Mouse (Mus musculus) mouse trophoblast stem cell (cell line): ENCODE data around the gene Ubl3.

Source experiments
- in situ Hi-C, 2 experiments: fragments of 300-500 bp; cut with MseI, MboI; formaldehyde crosslinking; loops; 2 replicates in 1 of 2; 3 replicates in 1 of 2; pipeline ENCODE4 v1.15.1; 2025

Ubl3 gene

DNA sequence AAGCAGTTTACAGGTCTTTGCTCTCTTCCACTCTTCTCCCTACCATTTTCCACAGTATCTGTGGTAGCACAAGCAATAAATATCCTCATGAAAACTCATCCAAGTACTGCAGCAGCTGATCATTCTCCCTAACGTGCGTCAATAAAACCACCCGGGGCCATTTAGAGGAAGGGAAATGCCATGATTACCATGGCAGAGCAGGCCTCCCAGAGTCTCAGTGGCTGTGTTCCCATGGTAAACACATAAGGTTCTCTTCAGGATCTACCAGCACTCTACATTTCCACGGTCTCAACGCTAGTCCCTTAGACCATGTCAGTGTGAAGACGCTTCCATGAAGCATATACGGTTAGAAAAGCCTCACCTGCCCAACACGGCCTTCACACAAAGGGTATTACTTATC, 26.0 kb downstream of the Ubl3 start:
- in situ Hi-C loops = no loop called here

DNA sequence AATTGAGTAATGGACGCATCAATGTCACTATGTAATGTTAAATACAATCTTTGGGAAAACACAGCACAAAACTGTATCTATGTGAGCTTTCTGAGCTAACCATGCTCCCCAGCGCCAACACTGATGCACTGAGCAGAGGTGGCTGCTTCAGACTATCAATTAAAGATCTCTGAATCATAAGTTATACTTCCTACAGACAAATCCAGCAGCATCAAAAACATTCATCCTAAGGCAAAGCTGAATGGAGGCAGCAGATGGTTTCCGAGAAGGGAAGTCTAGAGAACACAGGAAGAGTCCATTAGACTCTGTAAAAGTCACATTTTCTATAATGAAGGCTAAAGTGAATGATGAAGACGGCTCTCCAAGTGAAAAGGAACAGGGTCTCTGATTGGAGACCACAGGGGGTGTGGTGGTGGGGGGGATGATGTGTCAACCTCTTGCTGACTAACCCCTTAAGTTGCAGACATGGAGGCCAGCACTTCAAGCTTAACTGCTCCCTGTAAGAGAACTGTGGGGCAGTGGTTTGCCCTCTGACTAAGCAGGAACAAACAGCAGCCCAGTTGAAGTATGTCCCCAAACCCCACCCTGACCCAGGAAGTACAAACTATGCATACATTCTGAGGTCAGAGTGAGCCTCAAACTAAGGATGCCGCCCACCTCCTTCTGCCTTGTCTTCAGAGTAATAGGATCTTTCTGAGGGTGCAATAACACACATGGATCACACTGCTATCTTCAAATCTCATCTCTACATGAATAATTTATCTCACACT, 29.2 kb downstream of the Ubl3 start:
- in situ Hi-C loops = no loop called here

DNA sequence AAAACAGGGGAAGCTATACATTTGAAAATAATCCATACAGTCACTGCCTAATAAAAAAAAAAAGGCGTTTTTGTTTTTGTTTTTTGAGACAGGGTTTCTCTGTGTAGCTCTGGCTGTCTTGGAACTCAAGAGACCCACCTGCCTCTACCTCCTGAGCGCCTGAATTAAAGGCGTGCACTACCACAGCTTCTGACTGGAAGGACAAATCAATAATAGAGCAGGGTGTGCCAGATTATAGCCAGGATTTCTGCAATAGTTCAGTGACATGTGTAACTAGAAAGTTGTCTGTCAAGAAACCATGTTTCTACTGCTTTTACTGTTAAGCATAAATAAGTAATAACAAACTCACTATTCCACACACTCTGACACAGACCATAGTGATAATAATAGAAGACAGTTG, 30.2 kb downstream of the Ubl3 start:
- in situ Hi-C loops = no loop called here

DNA sequence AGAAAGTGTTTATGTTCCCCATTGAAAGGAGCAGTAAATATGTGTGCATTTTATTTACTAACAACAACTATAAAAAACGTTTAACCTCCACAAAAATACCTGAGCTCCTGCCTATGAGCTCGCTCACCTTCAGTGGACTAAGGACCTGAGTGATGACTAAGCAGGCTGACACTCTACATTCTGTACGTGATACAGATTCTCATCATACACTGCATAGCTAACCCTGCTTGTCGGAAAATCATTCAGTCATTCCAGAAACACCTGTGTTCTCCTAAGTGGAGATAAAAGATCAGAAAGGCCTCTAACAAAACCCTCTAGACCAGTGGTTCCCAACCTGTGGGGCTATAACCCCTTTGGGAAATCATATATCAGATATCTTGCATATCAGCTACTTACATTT, 35.1 kb downstream of the Ubl3 start:
- in situ Hi-C loops = no loop called here

DNA sequence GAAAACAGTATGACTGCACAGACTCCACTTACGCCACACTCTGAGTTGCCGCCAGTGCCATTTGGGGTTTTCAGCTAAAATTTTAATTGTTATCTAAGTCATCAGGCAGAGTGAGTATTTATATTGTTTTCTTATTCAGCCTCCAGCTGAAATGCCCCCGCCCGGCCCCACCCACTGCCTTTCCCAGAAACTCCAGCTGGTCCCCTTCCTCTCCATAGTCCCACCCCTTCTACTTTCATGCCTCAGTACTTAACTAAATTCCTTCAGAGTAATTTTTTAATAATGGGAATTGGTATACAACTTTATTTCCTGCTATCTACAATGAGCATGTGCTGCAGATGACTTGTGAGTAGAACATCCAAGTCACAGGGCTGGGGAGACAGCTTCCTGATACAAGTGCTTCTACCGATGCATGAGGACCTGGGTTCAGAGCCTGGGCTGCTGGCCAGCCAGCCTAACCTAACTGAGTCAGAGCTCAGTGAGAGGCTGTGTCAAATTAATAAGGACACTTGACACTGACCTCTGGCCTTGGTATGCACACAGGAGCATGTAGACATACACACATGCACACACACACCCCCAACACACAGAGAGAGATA, 40.4 kb downstream of the Ubl3 start:
- in situ Hi-C loops = no loop called here

DNA sequence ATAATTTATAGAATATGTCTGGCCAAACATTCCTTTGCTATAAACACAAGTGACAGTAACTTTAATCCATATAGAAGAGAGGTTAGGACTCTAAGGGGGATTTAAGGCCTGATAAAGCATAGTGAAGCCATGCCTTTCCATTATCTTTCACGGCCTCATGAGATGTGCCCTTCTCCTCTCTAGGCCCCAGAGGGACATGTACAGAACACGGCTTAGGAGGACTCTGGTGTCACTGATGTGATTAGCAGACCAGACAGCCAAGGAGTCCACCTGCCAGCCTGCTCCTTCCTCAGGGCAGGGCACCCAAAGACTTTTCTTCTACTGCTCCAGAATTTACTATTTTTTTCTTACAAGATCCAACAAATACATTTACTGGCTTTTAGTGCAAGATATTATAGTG, 42.3 kb downstream of the Ubl3 start:
- in situ Hi-C loops = no loop called here

DNA sequence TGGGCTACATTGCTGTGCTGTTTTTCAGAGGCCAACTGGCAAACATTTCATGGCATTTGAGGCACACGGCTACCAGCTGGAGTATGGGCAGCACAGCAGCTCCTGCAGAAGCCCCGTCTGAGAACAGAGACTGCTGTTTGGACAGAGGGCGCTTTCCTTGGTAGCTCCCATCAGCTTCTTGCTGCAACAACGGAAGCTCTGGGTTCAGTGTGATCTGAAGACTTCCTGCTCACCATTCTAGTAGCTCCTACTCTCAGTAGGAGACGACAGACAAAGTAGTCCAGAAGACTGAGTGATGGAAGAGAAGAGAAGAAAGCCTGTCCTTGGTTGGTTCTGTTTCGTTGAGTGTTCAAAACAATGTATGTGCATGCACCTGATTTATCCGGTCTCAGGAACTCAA, 42.9 kb downstream of the Ubl3 start:
- in situ Hi-C loops = no loop called here

DNA sequence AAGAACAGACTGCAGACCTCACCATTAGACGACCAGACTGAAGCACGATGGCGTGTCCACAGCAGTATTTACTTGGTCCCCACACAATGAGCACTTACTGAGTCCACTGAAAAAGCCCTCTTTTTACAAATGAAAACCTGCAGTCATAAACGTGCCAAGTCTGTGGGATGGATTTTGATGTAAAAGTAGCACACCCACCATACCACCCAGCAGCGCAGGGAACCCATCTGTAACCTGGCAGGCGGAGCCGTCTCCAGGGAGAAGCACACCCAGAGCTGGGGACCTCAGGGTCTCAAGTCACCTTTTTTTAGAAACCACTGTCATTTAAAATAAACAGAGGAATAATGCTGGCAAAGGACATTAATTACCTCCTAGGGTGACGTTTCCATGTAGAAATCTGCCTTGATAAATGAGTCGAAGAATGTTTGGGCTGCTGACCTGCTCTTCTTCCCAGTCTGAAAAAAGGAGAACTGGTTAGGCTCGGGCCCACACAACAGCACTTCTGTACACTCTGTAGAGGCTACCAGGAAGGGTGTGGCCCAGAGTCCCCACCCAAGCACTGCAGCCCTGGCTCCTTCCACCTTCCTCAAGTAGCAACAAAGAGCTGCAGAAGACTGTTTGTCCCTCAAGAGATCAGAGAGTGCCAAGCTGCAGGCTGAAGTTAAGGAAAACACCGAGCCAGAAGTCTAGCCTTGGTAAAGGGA, 43.5 kb downstream of the Ubl3 start:
- in situ Hi-C loops = no loop called here

DNA sequence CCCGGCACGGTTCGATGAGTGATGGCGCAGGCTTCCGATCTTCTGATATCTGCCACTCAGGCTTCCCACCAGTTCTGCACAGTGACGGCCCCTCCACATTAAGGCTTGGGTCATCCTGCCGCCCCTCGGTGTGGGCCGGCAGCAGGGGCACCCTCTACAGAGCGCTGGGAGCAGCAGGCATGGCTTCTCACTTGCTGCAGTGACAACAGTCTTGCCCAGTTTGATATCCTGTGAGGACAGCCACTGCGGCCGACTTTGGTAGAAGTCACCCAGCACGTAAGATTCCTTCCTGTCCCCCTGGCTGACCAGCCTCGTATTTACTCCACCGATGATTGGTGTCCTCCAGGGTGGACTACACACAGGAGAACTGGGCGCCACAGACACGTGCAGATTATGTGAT, 47.2 kb downstream of the Ubl3 start:
- in situ Hi-C loops = no loop called here

DNA sequence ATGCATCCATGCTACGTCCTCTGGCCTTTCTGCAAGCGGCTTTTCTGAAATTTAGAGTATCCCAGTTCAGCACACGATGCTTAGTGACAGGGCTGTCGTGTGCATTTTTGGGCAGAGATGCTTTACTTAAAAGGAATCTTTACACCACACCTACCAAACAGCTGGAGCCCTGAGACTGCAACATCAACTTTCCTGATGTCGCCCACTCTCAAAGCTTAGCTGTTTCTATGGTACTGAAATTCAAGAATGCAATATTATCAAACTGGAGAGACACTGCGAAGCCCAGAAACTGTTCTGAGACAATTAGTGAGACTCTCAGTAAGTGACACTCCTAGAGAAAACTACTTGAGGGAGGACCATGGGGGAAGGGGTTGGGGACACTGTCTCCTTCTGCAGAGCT, 50.4 kb downstream of the Ubl3 start:
- in situ Hi-C loops = no loop called here

DNA sequence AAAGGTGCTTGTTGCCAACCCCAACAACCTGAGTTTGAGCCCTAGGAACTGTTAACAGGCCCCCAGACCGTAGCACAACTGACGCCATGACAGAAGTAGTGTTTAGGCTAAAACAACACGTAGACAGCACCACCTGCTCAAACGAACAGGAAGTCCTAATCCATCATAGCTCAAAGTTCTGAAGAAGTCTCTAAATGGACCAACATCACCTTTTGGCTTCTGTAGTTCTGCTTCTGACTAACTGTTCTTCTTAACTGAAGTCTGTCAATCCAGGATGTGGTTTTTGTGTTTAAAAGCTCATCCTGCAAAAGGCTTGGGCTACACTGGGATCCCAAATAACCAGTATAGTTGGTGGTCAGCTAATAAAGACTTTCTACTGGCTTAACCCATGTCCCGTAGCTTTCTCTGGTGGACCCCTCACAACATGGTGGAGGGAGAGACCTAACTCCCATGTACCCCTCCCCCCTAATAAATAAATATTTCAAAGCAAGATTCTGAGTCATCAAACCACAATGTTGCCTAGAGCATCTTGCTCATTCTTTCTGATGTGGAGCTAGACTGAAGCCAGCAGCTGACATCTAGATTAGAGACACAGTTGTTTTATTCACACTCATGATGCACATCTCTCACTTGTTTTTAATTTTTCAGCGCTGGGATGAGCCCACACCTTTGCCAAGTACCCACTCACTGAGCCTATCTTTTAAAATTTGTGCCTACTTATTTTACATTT, 51.2 kb downstream of the Ubl3 start:
- in situ Hi-C loops = no loop called here

DNA sequence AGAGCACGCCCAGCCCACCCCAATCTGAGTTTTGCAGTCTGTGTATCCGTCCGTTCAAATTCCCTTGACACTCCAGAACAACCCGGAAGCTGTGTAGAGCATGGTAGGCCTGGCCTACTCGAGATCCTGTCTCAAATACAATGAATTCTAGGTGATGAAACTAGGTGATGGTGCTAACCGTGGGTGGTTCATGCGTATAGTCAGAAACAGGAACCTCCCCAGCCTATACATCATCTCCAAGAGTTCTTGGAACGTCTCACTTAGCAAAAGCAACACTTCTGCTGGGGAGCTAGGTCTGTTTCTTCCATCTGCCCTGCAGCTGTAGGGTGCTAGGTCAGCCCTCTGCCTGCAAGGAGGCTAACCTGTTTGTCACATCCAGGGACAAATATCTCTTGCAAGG, 52.1 kb downstream of the Ubl3 start:
- in situ Hi-C loops = no loop called here

DNA sequence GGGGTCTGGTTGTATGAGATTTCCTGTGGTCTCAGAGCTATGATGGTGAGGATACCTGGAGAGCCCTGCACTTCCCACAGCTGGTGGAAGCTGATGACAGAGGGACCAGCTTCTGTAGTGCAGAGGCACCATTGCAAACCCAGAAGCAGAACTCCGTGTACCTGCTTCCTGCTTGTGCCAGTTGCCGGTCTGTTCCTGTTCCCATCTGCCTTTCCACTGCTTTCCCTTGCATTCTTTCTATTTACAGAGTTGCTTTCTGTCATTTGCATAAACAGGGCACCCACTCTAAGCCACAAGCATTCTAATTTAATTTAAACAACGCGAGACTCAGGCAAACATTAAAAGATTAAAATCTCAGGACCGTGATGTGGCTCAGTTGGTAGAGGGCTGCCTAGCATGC, 53.0 kb downstream of the Ubl3 start:
- in situ Hi-C loops = no loop called here

DNA sequence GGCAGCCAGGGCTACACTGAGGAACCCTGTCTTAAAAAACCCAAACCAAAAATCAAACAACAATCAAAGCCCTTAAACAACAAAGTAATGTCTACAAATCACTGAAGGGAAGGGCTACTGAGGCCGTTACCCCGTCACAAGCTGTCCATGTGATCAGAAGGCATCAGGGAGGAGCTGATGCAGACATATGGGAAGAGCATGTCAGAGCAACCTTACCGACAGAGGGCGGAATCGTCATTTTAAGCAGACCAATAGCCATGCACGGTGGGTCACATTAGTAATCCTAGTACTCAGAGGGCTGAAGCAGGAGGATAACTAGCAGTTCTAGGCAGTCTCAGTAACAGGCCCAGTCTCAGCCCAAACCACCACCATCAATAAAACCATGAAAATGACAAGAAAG, 56.6 kb downstream of the Ubl3 start:
- in situ Hi-C loops = no loop called here

DNA sequence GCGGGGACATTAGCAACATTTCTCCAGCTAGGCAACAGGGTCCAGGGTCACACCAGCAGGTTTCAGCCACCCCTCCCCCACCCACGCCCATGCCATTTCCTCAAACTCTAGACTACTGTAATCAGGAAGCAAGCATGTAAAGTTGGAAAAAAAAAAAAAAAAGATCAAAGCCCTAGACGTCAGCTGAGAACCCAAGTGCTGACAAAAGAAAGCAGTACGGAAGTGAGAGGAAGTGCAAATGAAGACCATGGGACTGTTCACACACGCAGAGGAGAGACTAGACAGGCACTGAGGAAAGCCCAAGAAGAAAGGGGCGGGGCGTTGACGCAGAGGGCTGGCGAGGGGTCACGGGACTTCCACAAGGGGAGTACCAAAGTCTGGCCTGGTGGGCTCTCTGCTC, 57.4 kb downstream of the Ubl3 start:
- in situ Hi-C loops = no loop called here

DNA sequence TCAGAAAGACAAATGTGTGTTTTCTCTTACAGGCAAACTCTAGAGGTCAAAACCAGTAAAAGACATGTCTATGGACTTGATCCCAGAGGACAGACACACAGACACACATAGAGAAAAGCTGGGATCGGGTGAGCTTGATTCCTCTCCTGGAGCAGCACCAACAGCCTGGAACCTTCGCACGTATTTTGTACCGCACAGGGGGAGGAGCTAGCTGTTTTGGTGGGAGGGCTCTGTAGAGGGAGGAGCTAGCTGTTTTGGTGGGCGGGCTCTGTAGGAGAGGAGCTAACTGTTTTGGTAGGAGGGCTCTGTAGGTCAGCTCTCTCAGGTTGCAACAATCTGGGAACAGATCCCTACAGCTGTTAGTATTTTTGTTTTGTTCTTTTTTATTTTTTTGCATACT, 58.3 kb downstream of the Ubl3 start:
- in situ Hi-C loops = no loop called here

DNA sequence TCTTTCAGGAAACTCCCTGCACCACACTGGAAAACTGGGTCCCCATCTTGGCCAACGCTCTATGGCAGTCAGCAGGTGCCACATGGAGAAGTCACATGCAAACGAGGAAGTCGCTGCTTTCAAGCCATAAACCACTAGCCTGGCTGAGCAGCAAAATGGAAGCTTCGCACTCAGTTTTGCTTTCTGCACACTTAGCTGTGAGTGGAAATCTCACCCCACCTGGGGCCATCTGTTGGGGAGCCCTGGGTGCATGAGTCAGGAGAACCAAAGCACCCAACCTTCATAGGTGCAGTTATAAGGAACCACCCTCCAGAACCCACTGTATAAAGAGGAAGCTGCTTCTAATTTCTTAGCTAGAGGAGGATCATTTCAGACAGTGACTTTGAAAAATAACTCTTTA, 59.6 kb downstream of the Ubl3 start:
- in situ Hi-C loops = no loop called here

DNA sequence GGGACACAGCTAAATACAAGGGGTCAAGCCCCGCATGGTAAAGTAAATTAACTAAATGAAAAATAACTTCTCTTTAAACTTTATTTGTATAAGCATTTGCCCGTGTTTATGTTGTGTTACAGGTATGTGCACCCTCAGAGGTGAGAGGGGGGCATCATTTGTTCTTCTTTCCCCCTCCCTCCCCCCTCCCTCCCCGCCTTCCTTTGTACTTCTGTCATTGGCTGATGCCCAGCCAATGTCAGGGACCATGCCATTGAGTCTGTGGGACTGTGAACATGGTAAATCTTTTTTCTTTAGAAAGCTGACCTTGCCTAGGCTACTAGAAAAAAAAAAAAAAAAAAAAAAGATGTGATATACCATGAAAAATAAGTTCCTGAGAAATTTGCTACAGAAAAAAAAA, 62.2 kb downstream of the Ubl3 start:
- in situ Hi-C loops = no loop called here

DNA sequence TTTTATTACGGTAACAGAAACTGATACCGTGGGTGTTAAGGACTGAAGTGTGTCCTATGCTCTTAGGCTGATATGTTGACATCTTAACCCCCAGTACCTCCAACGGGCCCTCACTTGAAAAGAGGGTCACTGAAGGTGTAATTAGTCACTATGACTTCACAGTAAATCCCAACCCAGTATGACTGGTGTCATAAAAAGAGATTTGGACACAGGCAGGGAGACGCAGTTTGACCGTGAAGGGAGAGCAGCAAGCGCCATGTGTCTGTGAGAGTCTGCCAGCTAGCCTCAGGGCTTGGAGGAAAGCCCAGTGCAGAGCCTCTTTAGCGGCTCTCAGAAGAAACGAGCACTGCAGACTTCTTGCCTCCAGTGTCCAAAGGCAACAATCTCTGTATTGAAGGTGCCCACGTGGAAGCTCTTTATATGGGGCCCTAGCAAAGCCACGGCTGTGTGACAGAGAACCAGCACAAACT, 62.8 kb downstream of the Ubl3 start:
- in situ Hi-C loops = no loop called here

DNA sequence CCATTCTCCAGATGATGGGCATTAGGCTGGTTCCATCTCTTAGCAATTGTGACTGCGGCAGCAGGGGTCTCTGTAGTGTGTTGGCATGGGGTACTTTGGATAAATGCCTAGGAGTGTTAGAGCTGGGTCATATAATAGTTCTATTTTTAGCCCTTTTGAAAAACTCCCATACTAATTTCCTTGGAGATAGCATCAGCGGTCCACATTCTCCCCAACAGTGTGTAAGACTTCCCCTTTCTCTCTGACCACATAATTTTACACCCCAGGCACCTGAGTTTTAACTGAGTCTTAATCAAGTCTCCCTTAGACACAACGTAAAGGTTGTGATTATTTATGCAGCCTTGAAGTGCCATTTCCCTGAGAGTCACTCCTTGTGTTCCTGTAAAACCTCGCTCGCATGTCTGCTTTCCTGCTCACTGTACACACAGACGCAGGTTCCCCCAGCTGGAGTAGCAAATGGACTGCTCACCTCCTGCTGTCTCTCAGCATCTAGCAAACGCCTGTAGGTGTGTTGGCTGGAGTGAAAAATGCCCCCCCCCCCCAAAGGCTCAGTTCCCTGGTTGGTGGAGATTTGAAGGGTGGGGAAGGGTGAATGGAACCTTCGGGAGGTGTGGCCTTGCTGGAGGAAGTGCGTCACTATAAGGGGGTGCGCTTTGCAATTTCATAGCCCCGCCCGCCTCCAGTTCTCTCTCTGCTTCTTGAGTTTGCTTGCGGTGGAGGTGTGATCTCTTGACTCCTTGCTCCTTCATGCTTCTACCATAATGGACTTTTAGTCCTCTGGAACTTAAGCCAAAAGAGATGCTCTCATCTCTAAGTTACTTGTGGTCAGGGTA, 63.5 kb downstream of the Ubl3 start:
- in situ Hi-C loops = no loop called here

DNA sequence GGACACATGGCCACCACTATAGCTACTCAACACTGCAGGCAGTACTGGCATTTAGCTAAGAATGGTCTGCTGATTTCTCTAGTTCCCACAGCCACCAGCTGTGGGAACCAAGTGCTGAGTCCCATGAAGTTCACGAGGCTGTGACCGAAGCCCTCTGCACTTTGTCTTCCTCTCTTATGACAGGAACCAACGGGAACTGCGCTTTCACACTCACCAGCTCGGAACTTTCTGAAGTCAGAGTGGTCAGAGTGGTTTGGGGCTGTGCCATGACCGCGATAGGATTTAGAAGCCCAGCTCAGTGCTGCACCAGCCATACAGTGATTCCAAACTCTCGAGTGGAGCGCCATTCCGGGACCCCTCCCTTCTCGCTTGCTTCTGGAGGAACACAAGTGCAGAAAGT, 66.4 kb downstream of the Ubl3 start:
- in situ Hi-C loops = no loop called here

DNA sequence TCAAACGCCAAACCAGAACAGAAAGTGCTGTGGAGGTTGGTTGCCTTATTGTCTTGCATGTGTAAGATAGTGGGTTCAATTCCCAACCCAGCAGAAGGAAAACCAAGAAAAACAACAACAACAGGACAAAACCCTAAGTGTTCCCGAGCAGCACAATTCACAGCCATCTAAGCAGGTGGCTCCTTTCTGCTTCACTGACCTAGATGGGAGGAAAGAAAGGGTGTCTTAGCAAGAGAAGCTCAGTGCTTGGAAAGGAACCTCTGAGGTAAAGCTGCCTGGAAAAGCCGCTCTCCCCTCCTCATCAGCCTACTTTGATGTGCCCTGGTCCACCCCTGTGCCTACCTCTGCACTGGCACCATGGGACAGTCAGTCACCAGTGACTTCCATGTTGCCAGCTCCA, 70.8 kb downstream of the Ubl3 start:
- in situ Hi-C loops = no loop called here
